Mouse (Mus musculus) stomach, embryonic 15.5 days (tissue): ENCODE results near the gene Mettl25. TPM values are rescaled to one million over a fixed set of nuclear protein-coding genes. Genes with fewer than 3 reads are reported as not detected.

ENCODE experiments used
- ATAC-seq: fragments of 200-750 bp; cut with Nextera tagmentation; 2 replicates; pipeline ENCODE4 v1.8.0; 2017; ENCODE audit warnings: low read depth, moderate number of reproducible peaks, moderate TSS enrichment; ENCODE audit not compliant: insufficient read depth, low FRiP score
- H3K27ac ChIP-seq: fragments of 300-500 bp; sonication (generic); 2 replicates; pipeline ENCODE4 v1.5.1; 2015; ENCODE audit warnings: mild to moderate bottlenecking, inconsistent platforms
- H3K27me3 ChIP-seq: fragments of 300-500 bp; sonication (generic); replicated peaks from 2 replicates; pipeline ENCODE4 v1.6.1; 2015; ENCODE audit warnings: inconsistent platforms
- H3K36me3 ChIP-seq: fragments of 300-500 bp; sonication (generic); 2 replicates; pipeline ENCODE4 v1.6.1; 2015; ENCODE audit warnings: inconsistent platforms
- H3K4me1 ChIP-seq: fragments of 300-500 bp; sonication (generic); 2 replicates; pipeline ENCODE4 v1.6.1; 2015; ENCODE audit warnings: inconsistent platforms
- H3K4me2 ChIP-seq: fragments of 300-500 bp; sonication (generic); 2 replicates; pipeline ENCODE4 v1.6.1; 2015; ENCODE audit warnings: mild to moderate bottlenecking, inconsistent platforms
- H3K4me3 ChIP-seq: fragments of 300-500 bp; sonication (generic); replicated peaks from 2 replicates; pipeline ENCODE4 v1.5.1; 2015; ENCODE audit warnings: inconsistent platforms
- H3K9ac ChIP-seq: fragments of 300-500 bp; sonication (generic); 2 replicates; pipeline ENCODE4 v1.6.1; 2015; ENCODE audit warnings: inconsistent platforms
- H3K9me3 ChIP-seq: fragments of 300-500 bp; sonication (generic); 2 replicates; pipeline ENCODE4 v1.6.1; 2016; ENCODE audit warnings: inconsistent platforms
- WGBS: fragments of 180-500 bp; shearing (Covaris S2); methylation state at CpG from one replicate; pipeline ENCODE4 v1.1.7; 2015; 5-methylcytosine and 5-hydroxymethylcytosine counted together
- polyA plus RNA-seq: library from polyadenylated mRNA; unstranded; fragments of >200 nt; fragmentation: Nextera tagmentation; extraction: Ambion mirVana; gene quantifications from 2 replicates; pipeline ENCODE4 v1.2.1, GENCODE M21; 2015

Mettl25 gene
- polyA plus RNA-seq, 1 experiment from 2014 or later, result 12.6 TPM

- Histone ChIP-seq H3K36me3 (no peaks in the 10 kb centered on the region), H3K4me3 (no peak overlapping the region), H3K27ac (peak overlapping the region; percentile 77), H3K4me1 (no peaks in the 10 kb centered on the region), H3K9ac (no peak overlapping the region), H3K27me3 (no peaks in the 10 kb centered on the region), H3K4me2 (peak overlapping the region; percentile 2; the same call in 1 of the 2 replicates), H3K9me3 (no peaks in the 10 kb centered on the region)
- peak; percentile 61; the same call in 1 of the 2 replicates for ATAC-seq
- WGBS, result 27% methylated on average over 15 of the region's 15 CpGs
Observed at GRCm38 (mm10) chr10:105793776-105794552, 47.2 kb downstream of the Mettl25 start.

GRCm38 (mm10) chr10:105788744-105789486, 52.3 kb downstream of the Mettl25 start:
- Histone ChIP-seq H3K9me3 (no peaks in the 10 kb centered on the region), H3K4me3 (no peak overlapping the region), H3K27me3 (no peaks in the 10 kb centered on the region), H3K27ac (no peak overlapping the region), H3K9ac (no peak overlapping the region), H3K36me3 (no peaks in the 10 kb centered on the region), H3K4me2 (no peak overlapping the region), H3K4me1 (no peaks in the 10 kb centered on the region)
- 84% methylated on average over 17 of the region's 17 CpGs for WGBS
- no peak for ATAC-seq

GRCm38 (mm10) chr10:105783766-105784165, 57.4 kb downstream of the Mettl25 start:
- WGBS, result 59% methylated on average over 8 of the region's 8 CpGs
- peak; percentile 35; the same call in 1 of the 2 replicates for ATAC-seq
- no peak overlapping the region for H3K4me2 ChIP-seq

GRCm38 (mm10) chr10:105774382-105774781, 66.8 kb downstream of the Mettl25 start:
- Histone ChIP-seq H3K27ac (no peak overlapping the region), H3K4me2 (no peak overlapping the region), H3K4me3 (no peak overlapping the region), H3K27me3 (no peaks in the 10 kb centered on the region), H3K4me1 (no peaks in the 10 kb centered on the region), H3K36me3 (no peaks in the 10 kb centered on the region), H3K9me3 (no peaks in the 10 kb centered on the region), H3K9ac (no peak overlapping the region)
- ATAC-seq, result 0 out of 2 replicates have a peak, but pooled peaks have one; percentile 47
- 15% methylated on average over 6 of the region's 6 CpGs for WGBS

More at GRCm38 (mm10) chr10:105783766-105784165, 57.4 kb downstream of the Mettl25 start:
- Histone ChIP-seq H3K4me3 (no peak overlapping the region), H3K4me1 (no peaks in the 10 kb centered on the region), H3K27ac (no peak overlapping the region), H3K36me3 (no peaks in the 10 kb centered on the region), H3K27me3 (no peaks in the 10 kb centered on the region), H3K9me3 (no peaks in the 10 kb centered on the region), H3K9ac (no peak overlapping the region)

- Histone ChIP-seq H3K36me3 (no peaks in the 10 kb centered on the region), H3K4me1 (no peaks in the 10 kb centered on the region), H3K27me3 (no peaks in the 10 kb centered on the region), H3K27ac (no peak overlapping the region), H3K9me3 (no peaks in the 10 kb centered on the region), H3K9ac (no peak overlapping the region), H3K4me2 (no peak overlapping the region), H3K4me3 (no peak overlapping the region)
- WGBS, result 87% methylated on average over 9 of the region's 9 CpGs
- 0 out of 2 replicates have a peak, but pooled peaks have one; percentile 27 for ATAC-seq
Observed at GRCm38 (mm10) chr10:105772821-105773302, 68.3 kb downstream of the Mettl25 start.

GRCm38 (mm10) chr10:105763959-105764358, 77.2 kb downstream of the Mettl25 start:
- WGBS, result 87% methylated on average over 2 of the region's 2 CpGs
- Histone ChIP-seq H3K27ac (no peak overlapping the region), H3K27me3 (no peaks in the 10 kb centered on the region), H3K4me3 (no peak overlapping the region), H3K4me1 (no peaks in the 10 kb centered on the region), H3K4me2 (no peak overlapping the region), H3K9me3 (no peaks in the 10 kb centered on the region), H3K36me3 (no peaks in the 10 kb centered on the region), H3K9ac (no peak overlapping the region)
- ATAC-seq, result no peak

- Histone ChIP-seq H3K4me2 (no peak overlapping the region), H3K27me3 (no peaks in the 10 kb centered on the region), H3K27ac (no peak overlapping the region), H3K9me3 (no peaks in the 10 kb centered on the region), H3K4me1 (no peaks in the 10 kb centered on the region), H3K9ac (no peak overlapping the region), H3K4me3 (no peak overlapping the region), H3K36me3 (no peaks in the 10 kb centered on the region)
- 53% methylated on average over 2 of the region's 2 CpGs for WGBS
- ATAC-seq, result no peak
Observed at GRCm38 (mm10) chr10:105760460-105760859, 80.7 kb downstream of the Mettl25 start.

- 54% methylated on average over 7 of the region's 7 CpGs for WGBS
- Histone ChIP-seq H3K9ac (no peak overlapping the region), H3K4me2 (no peak overlapping the region), H3K27me3 (no peaks in the 10 kb centered on the region), H3K4me3 (no peak overlapping the region), H3K27ac (no peak overlapping the region), H3K9me3 (no peaks in the 10 kb centered on the region), H3K4me1 (no peaks in the 10 kb centered on the region), H3K36me3 (no peaks in the 10 kb centered on the region)
- ATAC-seq, result no peak
Observed at GRCm38 (mm10) chr10:105760046-105760445, 81.1 kb downstream of the Mettl25 start.

- 74% methylated on average over 5 of the region's 5 CpGs for WGBS
- no peaks in the 10 kb centered on the region for H3K9me3 ChIP-seq
- no peaks in the 10 kb centered on the region for H3K4me1 ChIP-seq
- no peak overlapping the region for H3K4me2 ChIP-seq
- H3K27me3 ChIP-seq, result no peaks in the 10 kb centered on the region
- no peak for ATAC-seq
- no peak overlapping the region for H3K27ac ChIP-seq
- H3K36me3 ChIP-seq, result no peaks in the 10 kb centered on the region
- no peak overlapping the region for H3K4me3 ChIP-seq
- H3K9ac ChIP-seq, result no peak overlapping the region
Observed at GRCm38 (mm10) chr10:105753831-105754605, 87.2 kb downstream of the Mettl25 start.

GRCm38 (mm10) chr10:105746019-105746418, 95.2 kb downstream of the Mettl25 start:
- WGBS, result 69% methylated on average over 1 of the region's 1 CpGs
- ATAC-seq, result no peak
- H3K9me3 ChIP-seq, result no peaks in the 10 kb centered on the region
- H3K27me3 ChIP-seq, result no peaks in the 10 kb centered on the region
- no peaks in the 10 kb centered on the region for H3K4me1 ChIP-seq
- H3K27ac ChIP-seq, result no peak overlapping the region
- H3K4me2 ChIP-seq, result no peak overlapping the region
- no peaks in the 10 kb centered on the region for H3K36me3 ChIP-seq
- no peak overlapping the region for H3K9ac ChIP-seq
- no peak overlapping the region for H3K4me3 ChIP-seq

- no peak overlapping the region for H3K27ac ChIP-seq
- no peaks in the 10 kb centered on the region for H3K36me3 ChIP-seq
- WGBS, result 67% methylated on average over 6 of the region's 6 CpGs
- H3K9ac ChIP-seq, result no peak overlapping the region
- H3K4me2 ChIP-seq, result no peak overlapping the region
- H3K27me3 ChIP-seq, result no peaks in the 10 kb centered on the region
- H3K9me3 ChIP-seq, result no peaks in the 10 kb centered on the region
- no peaks in the 10 kb centered on the region for H3K4me1 ChIP-seq
- H3K4me3 ChIP-seq, result no peak overlapping the region
- no peak for ATAC-seq
Observed at GRCm38 (mm10) chr10:105741736-105742135, 99.4 kb downstream of the Mettl25 start.
